Mouse (Mus musculus): ENCODE results near the gene Cmah.

DNA sequence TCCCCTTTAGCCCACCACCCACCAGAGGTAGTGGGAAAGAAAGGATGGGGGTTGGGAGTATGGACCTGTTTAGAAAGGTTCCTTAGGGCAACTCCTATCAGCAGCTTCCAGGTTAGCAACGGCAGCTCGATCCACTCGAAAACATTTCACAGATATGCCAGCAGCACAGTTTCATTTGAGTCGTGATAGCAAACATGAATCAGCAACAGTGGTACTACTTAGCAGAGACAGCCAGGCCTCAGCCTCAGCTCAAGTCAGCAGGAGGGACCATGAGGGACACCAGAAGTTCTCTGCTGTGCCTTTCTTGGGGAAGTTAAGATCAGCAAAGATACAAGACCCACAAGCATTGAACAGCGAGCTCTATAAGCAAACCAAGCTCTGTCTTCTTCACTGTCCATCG, 13.3 kb downstream of the Cmah start:
- TF ChIP-seq POLR2A (IDR thresholded peaks at IDR 0.05; ENCODE audit: borderline replicate concordance, extremely low read depth, insufficient read depth, insufficient read length, poor library complexity, severe bottlenecking): no peak
- no peak for TF ChIP-seq CTCF (IDR thresholded peaks at IDR 0.05; ENCODE audit: borderline replicate concordance, extremely low read depth, insufficient read depth, insufficient read length)
